Mouse (Mus musculus): Measurements from ENCODE around the gene Elac2.

DNA sequence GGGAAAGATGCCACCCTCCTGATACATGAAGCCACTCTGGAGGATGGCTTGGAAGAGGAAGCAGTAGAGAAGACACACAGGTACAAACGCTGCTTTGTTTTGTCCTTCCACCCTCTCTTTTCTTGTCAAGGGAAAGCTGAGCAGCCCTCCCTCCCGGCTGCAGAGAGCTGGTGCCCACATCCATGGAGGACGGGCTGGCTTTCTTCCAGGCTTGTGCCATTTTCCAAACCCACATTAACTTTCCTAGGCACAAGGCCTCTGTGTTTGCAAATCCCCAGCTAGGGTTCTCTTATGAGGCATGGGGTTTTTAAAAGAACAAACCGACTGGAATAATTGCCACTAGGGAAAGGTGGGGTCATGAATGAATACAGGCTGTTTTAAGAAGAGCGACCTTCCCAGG is 20.8 kb downstream of the Elac2 start:
- TF ChIP-seq USF2 (conservative IDR thresholded peaks at IDR 0.05; ENCODE audit: low read depth, low read length) (no peak), NELFE (IDR thresholded peaks at IDR 0.05; ENCODE audit: low read depth, low read length) (no peak), POLR2A (IDR thresholded peaks at IDR 0.05; ENCODE audit: low read depth, low read length) (no peak), CTCF (conservative IDR thresholded peaks at IDR 0.05 in 1 of 2, IDR thresholded peaks at IDR 0.05 in 1 of 2; ENCODE audit: low read depth in 2 of 2, low read length in 2 of 2) (no peak), CHD2 (IDR thresholded peaks at IDR 0.05; ENCODE audit: low read length) (no peak), ZC3H11A (IDR thresholded peaks at IDR 0.05; ENCODE audit: low read depth, low read length) (no peak), ZKSCAN1 (IDR thresholded peaks at IDR 0.05; ENCODE audit: borderline replicate concordance, low read depth, low read length) (no peak), USF1 (IDR thresholded peaks at IDR 0.05; ENCODE audit: low read depth, low read length) (no peak), HCFC1 (IDR thresholded peaks at IDR 0.05; ENCODE audit: low read depth, low read length) (no peak), EP300 (IDR thresholded peaks at IDR 0.05; ENCODE audit: low read length) (no peak), MAFK (IDR thresholded peaks at IDR 0.05; ENCODE audit: insufficient replicate concordance, low read length) (no peak), POLR2AphosphoS2 (IDR thresholded peaks at IDR 0.05; ENCODE audit: low read depth, low read length) (no peak), TBP (conservative IDR thresholded peaks at IDR 0.05; ENCODE audit: low read depth, low read length) (no peak)
